ENCODE assay signal across 25 mouse cellular contexts in genomic region chr2:143962192-143962591, GRCm38 (mm10). TPM values are rescaled to one million over a fixed set of nuclear protein-coding genes. Genes with fewer than 3 reads are reported as not detected.
DNase-seq lines count a peak whose midpoint lies in the region; ATAC-seq and TF ChIP-seq lines count a peak whose summit lies in the region.
"Had no signal": no experiment of that assay in that cellular context is flagged by ENCODE, and none has a peak within 500 bp of the region (broad histone marks: within the 10 kb centered on the region; RNA-seq: fewer than 3 reads in every experiment).

No protein-coding gene starts in this region.

- peaks cover 56% of the 10 kb centered on the region for H3K36me3 ChIP-seq in hindbrain, postnatal 0 days (ENCODE audit: insufficient read depth, low read length)

- no peak overlapping the region for H3K4me2 ChIP-seq in hindbrain, postnatal 0 days (ENCODE audit: low read depth, low read length)
- H3K4me2 ChIP-seq: forebrain, embryonic 13.5 days; heart, embryonic 13.5 days; hindbrain, embryonic 12.5 days; hindbrain, embryonic 15.5 days; intestine, embryonic 15.5 days had no signal

- no peaks in the 10 kb centered on the region for H3K27me3 ChIP-seq in hindbrain, postnatal 0 days (ENCODE audit: insufficient read depth, low read length)
- H3K27me3 ChIP-seq: forebrain, embryonic 13.5 days; heart, embryonic 13.5 days; hindbrain, embryonic 12.5 days; hindbrain, embryonic 15.5 days; intestine, embryonic 15.5 days had no signal

- no peak overlapping the region for H3K9ac ChIP-seq in hindbrain, postnatal 0 days (replicated peaks; ENCODE audit: low read length)
- H3K9ac ChIP-seq: forebrain, embryonic 13.5 days; heart, embryonic 13.5 days; hindbrain, embryonic 12.5 days; hindbrain, embryonic 15.5 days; intestine, embryonic 15.5 days had no signal

- peak overlapping the region; percentile 36; the same call in 1 of the 2 replicates for H3K27ac ChIP-seq in bone marrow, adult 2 months (ENCODE audit: control insufficient read depth, insufficient read depth, low read depth, low read length, poor library complexity)
- no peak overlapping the region for H3K27ac ChIP-seq in hindbrain, postnatal 0 days
- H3K27ac ChIP-seq: forebrain, embryonic 10.5 days; forebrain, embryonic 13.5 days; gastrocnemius, adult 2 months; heart, embryonic 13.5 days; hindbrain, embryonic 12.5 days; hindbrain, embryonic 15.5 days; intestine, embryonic 15.5 days had no signal

- DNase-seq in frontal cortex, postnatal 10 days (ENCODE audit: low spot score in 2 of 2) = no peak
- DNase-seq in hindbrain, postnatal 0 days (ENCODE audit: low spot score) = no peak
- DNase-seq: adrenal gland, adult 8-10 months; adrenal gland, postnatal 25 days; cerebellum, adult 11 months; cerebellum, adult 2 months; cerebellum, postnatal 10 days; cerebellum, postnatal 36 days; gastrocnemius, adult 2 months; gastrocnemius, postnatal 14 days; heart, adult 18-20 months; heart, postnatal 14 days; heart, postnatal 4 days had no signal

- TF ChIP-seq CTCF in bone marrow, adult 2 months (IDR thresholded peaks at IDR 0.05; ENCODE audit: control insufficient read depth, insufficient read depth, low read length) = no peak
- no peak for TF ChIP-seq CTCF in hindbrain, postnatal 0 days (IDR thresholded peaks at IDR 0.05; ENCODE audit: low read depth)

- no peaks in the 10 kb centered on the region for H3K9me3 ChIP-seq in hindbrain, postnatal 0 days (ENCODE audit: low read length)
- H3K9me3 ChIP-seq: forebrain, embryonic 13.5 days; hindbrain, embryonic 15.5 days; intestine, embryonic 15.5 days had no signal

- peaks cover 2% of the 10 kb centered on the region for H3K4me1 ChIP-seq in bone marrow, adult 2 months (ENCODE audit: control insufficient read depth, insufficient read depth, low read length)
- H3K4me1 ChIP-seq in hindbrain, postnatal 0 days (ENCODE audit: insufficient read depth, low read length) = no peaks in the 10 kb centered on the region
- H3K4me1 ChIP-seq: forebrain, embryonic 10.5 days; forebrain, embryonic 13.5 days; heart, embryonic 13.5 days; hindbrain, embryonic 12.5 days; hindbrain, embryonic 15.5 days; intestine, embryonic 15.5 days had no signal

- ATAC-seq in common myeloid progenitor, adult 5-6 weeks (replicated peaks; ENCODE audit: low read depth, poor library complexity, severe bottlenecking) = peak; percentile 30; the same call in 1 of the 2 replicates
- ATAC-seq in megakaryocyte, adult 5-6 weeks (ENCODE audit: poor library complexity, severe bottlenecking) = peak; percentile 88
- ATAC-seq in neutrophil, adult 5-6 weeks (ENCODE audit: extremely low read depth, insufficient number of reproducible peaks, low FRiP score, poor library complexity, severe bottlenecking) = peak; percentile 57; the same call in 1 of the 2 replicates
- ATAC-seq in hindbrain, postnatal 0 days = no peak
- ATAC-seq: CD4-positive, CD25-positive, alpha-beta regulatory T cell, adult 4 months; forebrain, embryonic 13.5 days; forebrain, embryonic 16.5 days; intestine, embryonic 15.5 days had no signal

- H3K4me3 ChIP-seq in bone marrow, adult 2 months (replicated peaks; ENCODE audit: control insufficient read depth, low read depth, low read length) = no peak overlapping the region
- no peak overlapping the region for H3K4me3 ChIP-seq in hindbrain, postnatal 0 days (ENCODE audit: low read length)
- H3K4me3 ChIP-seq: forebrain, embryonic 10.5 days; forebrain, embryonic 13.5 days; gastrocnemius, adult 2 months; heart, embryonic 13.5 days; hindbrain, embryonic 12.5 days; hindbrain, embryonic 15.5 days; intestine, embryonic 15.5 days had no signal

- 52% methylated on average over 5 of the region's 5 CpGs for whole genome bisulfite sequencing in bone marrow, adult 2 months
- 98% methylated on average over 5 of the region's 5 CpGs for WGBS in hindbrain, postnatal 0 days

- TF ChIP-seq POLR2A in bone marrow, adult 2 months (IDR thresholded peaks at IDR 0.05; ENCODE audit: borderline replicate concordance, control insufficient read depth, low read depth, low read length) = no peak

RNA-seq across cellular contexts. Expression of gene Dstn, which starts 47.1 kb away (rescaled TPM):
- polyA plus RNA-seq in bone marrow, adult 2 months (2011; ENCODE audit: insufficient read depth, insufficient read length, low replicate concordance, missing spikeins) = 109 and 216 TPM in 2 replicates
- 85.4 and 94.1 TPM in 2 replicates for total RNA-seq in common myeloid progenitor, adult 5-6 weeks (2017)
- 379 and 399 TPM in 2 replicates for total RNA-seq in megakaryocyte, adult 5-6 weeks (2015)
- 518 and 538 TPM in 2 replicates for total RNA-seq in megakaryocyte, adult 5-6 weeks (2017)
- total RNA-seq in neutrophil, adult 5-6 weeks (2017) = 79.9 and 80.5 TPM in 2 replicates
- total RNA-seq in hindbrain, postnatal 0 days (2014; rRNA removed) = 197 and 198 TPM in 2 replicates
- polyA plus RNA-seq in hindbrain, postnatal 0 days (2015; fragmentation: Nextera tagmentation; extraction: Ambion mirVana) = 409 and 418 TPM in 2 replicates

RNA-seq across cellular contexts. Expression of gene Rrbp1, which starts 48.9 kb away (rescaled TPM):
- polyA plus RNA-seq in bone marrow, adult 2 months (2011; ENCODE audit: insufficient read depth, insufficient read length, low replicate concordance, missing spikeins) = 62.5 and 155 TPM in 2 replicates
- 173 and 184 TPM in 2 replicates for total RNA-seq in common myeloid progenitor, adult 5-6 weeks (2017)
- 173 and 196 TPM in 2 replicates for total RNA-seq in megakaryocyte, adult 5-6 weeks (2015)
- total RNA-seq in megakaryocyte, adult 5-6 weeks (2017) = 215 and 251 TPM in 2 replicates
- 166 and 181 TPM in 2 replicates for total RNA-seq in neutrophil, adult 5-6 weeks (2017)
- total RNA-seq in hindbrain, postnatal 0 days (2014; rRNA removed) = 24.0 and 29.9 TPM in 2 replicates
- 31.5 and 34.4 TPM in 2 replicates for polyA plus RNA-seq in hindbrain, postnatal 0 days (2015; fragmentation: Nextera tagmentation; extraction: Ambion mirVana)
